Mouse (Mus musculus): ENCODE results near the gene Zbtb39. TPM values are rescaled to one million over a fixed set of nuclear protein-coding genes. Genes with fewer than 3 reads are reported as not detected.

The Zbtb39 gene
- total and polyA plus RNA-seq, 3 experiments, result 3.6 to 17.2 (median 4.0) TPM

- H3K4me3 ChIP-seq (ENCODE audit: low read depth, low read length), result peak overlapping the region; percentile 20; the same call in 1 of the 2 replicates
- H3K4me1 ChIP-seq (ENCODE audit: insufficient read depth, low read depth, low read length), result peaks cover 82% of the 10 kb centered on the region
- H3K36me3 ChIP-seq (replicated peaks), result no peaks in the 10 kb centered on the region
- peaks cover 5% of the 10 kb centered on the region for H3K9me3 ChIP-seq (replicated peaks)
- peaks cover 26% of the 10 kb centered on the region for H3K27me3 ChIP-seq (ENCODE audit: insufficient read depth, low read length)
- DNase-seq (ENCODE audit: low spot score) (no peak), ATAC-seq (ENCODE audit: extremely low read depth, insufficient number of reproducible peaks, low FRiP score, poor library complexity, severe bottlenecking) (no peak)
- TF ChIP-seq GATA2 (IDR thresholded peaks at IDR 0.05; ENCODE audit: borderline replicate concordance, low read depth, low read length) (no peak), CTCF (IDR thresholded peaks at IDR 0.05; ENCODE audit: low read depth, low read length) (no peak), TAL1 (conservative IDR thresholded peaks at IDR 0.05; ENCODE audit: low read depth, low read length) (no peak), POLR2AphosphoS5 (IDR thresholded peaks at IDR 0.05; ENCODE audit: insufficient replicate concordance, low read depth, low read length) (no peak), GATA1 (IDR thresholded peaks at IDR 0.05; ENCODE audit: borderline replicate concordance, low read length) (no peak)
Observed at GRCm38 (mm10) chr10:127730933-127731310, 8.4 kb upstream of the Zbtb39 start.

DNA sequence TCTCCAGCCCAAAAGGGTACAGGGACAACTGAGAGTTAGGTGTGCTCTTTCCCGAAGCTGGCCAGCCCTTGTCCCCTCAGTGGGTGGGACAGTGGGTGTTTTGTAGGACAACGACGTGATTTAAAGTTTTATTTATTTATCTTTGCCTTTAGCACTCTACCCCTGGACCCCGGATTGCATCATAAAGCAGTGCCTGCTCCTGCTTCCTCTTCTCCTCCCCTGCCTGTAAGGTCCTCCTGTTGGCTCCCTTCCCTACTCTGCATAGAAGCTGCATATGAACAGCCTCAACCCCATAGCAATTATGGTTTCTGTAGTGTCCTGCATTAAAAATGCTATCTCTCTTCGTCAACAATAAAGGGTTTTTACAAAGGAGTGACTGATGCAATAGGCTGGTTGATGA is 7.9 kb upstream of the Zbtb39 start:
- H3K4me3 ChIP-seq (ENCODE audit: low read depth, low read length), result peak overlapping the region; percentile 20; the same call in 1 of the 2 replicates
- DNase-seq (ENCODE audit: low spot score) (no peak), ATAC-seq (ENCODE audit: extremely low read depth, insufficient number of reproducible peaks, low FRiP score, poor library complexity, severe bottlenecking) (no peak)
- peaks cover 5% of the 10 kb centered on the region for H3K9me3 ChIP-seq (replicated peaks)
- H3K27me3 ChIP-seq (ENCODE audit: insufficient read depth, low read length), result peaks cover 23% of the 10 kb centered on the region
- peaks cover 87% of the 10 kb centered on the region for H3K4me1 ChIP-seq (ENCODE audit: insufficient read depth, low read depth, low read length)
- H3K36me3 ChIP-seq (replicated peaks), result no peaks in the 10 kb centered on the region
- TF ChIP-seq GATA2 (IDR thresholded peaks at IDR 0.05; ENCODE audit: borderline replicate concordance, low read depth, low read length), result no peak
- no peak for TF ChIP-seq CTCF (IDR thresholded peaks at IDR 0.05; ENCODE audit: low read depth, low read length)
- no peak for TF ChIP-seq POLR2AphosphoS5 (IDR thresholded peaks at IDR 0.05; ENCODE audit: insufficient replicate concordance, low read depth, low read length)
- TF ChIP-seq GATA1 (IDR thresholded peaks at IDR 0.05; ENCODE audit: borderline replicate concordance, low read length), result no peak
- TF ChIP-seq TAL1 (conservative IDR thresholded peaks at IDR 0.05; ENCODE audit: low read depth, low read length), result no peak

DNA sequence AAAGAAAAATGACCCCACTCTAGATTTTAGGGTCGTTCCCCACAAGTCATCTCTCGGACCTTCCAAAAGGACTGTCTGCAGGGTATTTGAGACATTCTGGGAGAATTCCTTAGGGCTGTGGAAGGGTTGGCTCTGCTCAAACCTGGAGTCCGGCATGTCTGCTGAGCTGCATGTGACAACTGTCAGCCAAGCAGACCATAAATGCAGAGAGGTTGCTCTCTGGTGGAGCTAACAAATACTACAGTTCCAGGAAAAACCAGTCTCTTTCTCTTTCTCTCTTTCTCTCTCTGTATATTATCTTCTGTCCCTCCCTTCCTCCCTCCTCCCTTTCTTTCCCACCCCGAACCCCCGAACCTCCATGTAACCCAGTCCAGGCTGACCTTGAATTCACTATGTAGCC is 4.9 kb upstream of the Zbtb39 start:
- Histone ChIP-seq H3K9me3 (replicated peaks) (peaks cover 5% of the 10 kb centered on the region), H3K4me1 (ENCODE audit: insufficient read depth, low read depth, low read length) (peaks cover 88% of the 10 kb centered on the region), H3K36me3 (replicated peaks) (no peaks in the 10 kb centered on the region), H3K27me3 (ENCODE audit: insufficient read depth, low read length) (no peaks in the 10 kb centered on the region), H3K4me3 (ENCODE audit: low read depth, low read length) (no peak overlapping the region; the same call in 1 of the 2 replicates)
- DNase-seq (ENCODE audit: low spot score) (no peak), ATAC-seq (ENCODE audit: extremely low read depth, insufficient number of reproducible peaks, low FRiP score, poor library complexity, severe bottlenecking) (no peak)
- TF ChIP-seq CTCF (IDR thresholded peaks at IDR 0.05; ENCODE audit: low read depth, low read length), result no peak
- no peak for TF ChIP-seq GATA1 (IDR thresholded peaks at IDR 0.05; ENCODE audit: borderline replicate concordance, low read length)
- no peak for TF ChIP-seq TAL1 (conservative IDR thresholded peaks at IDR 0.05; ENCODE audit: low read depth, low read length)
- TF ChIP-seq GATA2 (IDR thresholded peaks at IDR 0.05; ENCODE audit: borderline replicate concordance, low read depth, low read length), result no peak
- no peak for TF ChIP-seq POLR2AphosphoS5 (IDR thresholded peaks at IDR 0.05; ENCODE audit: insufficient replicate concordance, low read depth, low read length)

- Histone ChIP-seq H3K36me3 (replicated peaks) (peaks cover 3% of the 10 kb centered on the region), H3K27me3 (ENCODE audit: insufficient read depth, low read length) (no peaks in the 10 kb centered on the region), H3K4me1 (ENCODE audit: insufficient read depth, low read depth, low read length) (peaks cover 83% of the 10 kb centered on the region), H3K9me3 (replicated peaks) (peaks cover 5% of the 10 kb centered on the region), H3K4me3 (ENCODE audit: low read depth, low read length) (no peak overlapping the region)
- TF ChIP-seq GATA2 (IDR thresholded peaks at IDR 0.05; ENCODE audit: borderline replicate concordance, low read depth, low read length) (no peak), GATA1 (IDR thresholded peaks at IDR 0.05; ENCODE audit: borderline replicate concordance, low read length) (no peak), POLR2AphosphoS5 (IDR thresholded peaks at IDR 0.05; ENCODE audit: insufficient replicate concordance, low read depth, low read length) (no peak), TAL1 (conservative IDR thresholded peaks at IDR 0.05; ENCODE audit: low read depth, low read length) (no peak), CTCF (IDR thresholded peaks at IDR 0.05; ENCODE audit: low read depth, low read length) (no peak)
- no peak for DNase-seq (ENCODE audit: low spot score)
- ATAC-seq (ENCODE audit: extremely low read depth, insufficient number of reproducible peaks, low FRiP score, poor library complexity, severe bottlenecking), result no peak
Observed at GRCm38 (mm10) chr10:127736266-127736665, 3.1 kb upstream of the Zbtb39 start.

DNA sequence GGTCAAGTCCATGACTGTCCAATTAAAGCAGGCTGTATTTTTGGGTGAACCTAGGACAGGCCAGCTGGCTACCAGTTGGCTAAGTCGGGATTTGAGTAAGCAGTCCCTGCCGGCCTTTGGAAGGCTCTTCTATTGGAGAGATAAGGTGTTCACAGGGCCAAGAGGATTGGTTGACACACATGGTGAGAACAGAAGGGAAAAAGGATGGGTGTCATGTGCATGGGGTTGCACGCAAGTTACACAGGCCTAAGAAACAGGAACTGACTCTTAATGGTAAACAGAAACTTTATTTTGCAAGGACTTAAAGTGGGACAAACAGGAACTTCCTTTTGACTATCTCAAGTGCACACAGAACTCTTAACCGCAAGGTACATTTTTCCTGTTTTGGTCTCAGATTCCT is 2.4 kb upstream of the Zbtb39 start:
- peaks cover 10% of the 10 kb centered on the region for H3K36me3 ChIP-seq (replicated peaks)
- no peak for DNase-seq (ENCODE audit: low spot score)
- no peaks in the 10 kb centered on the region for H3K27me3 ChIP-seq (ENCODE audit: insufficient read depth, low read length)
- no peak for TF ChIP-seq TAL1 (conservative IDR thresholded peaks at IDR 0.05; ENCODE audit: low read depth, low read length)
- no peak for TF ChIP-seq GATA1 (IDR thresholded peaks at IDR 0.05; ENCODE audit: borderline replicate concordance, low read length)
- TF ChIP-seq GATA2 (IDR thresholded peaks at IDR 0.05; ENCODE audit: borderline replicate concordance, low read depth, low read length), result no peak
- TF ChIP-seq POLR2AphosphoS5 (IDR thresholded peaks at IDR 0.05; ENCODE audit: insufficient replicate concordance, low read depth, low read length), result no peak
- TF ChIP-seq CTCF (IDR thresholded peaks at IDR 0.05; ENCODE audit: low read depth, low read length), result no peak
- peaks cover 5% of the 10 kb centered on the region for H3K9me3 ChIP-seq (replicated peaks)
- peak; percentile 50 for ATAC-seq (ENCODE audit: extremely low read depth, insufficient number of reproducible peaks, low FRiP score, poor library complexity, severe bottlenecking)
- H3K4me3 ChIP-seq (ENCODE audit: low read depth, low read length), result peak overlapping the region; percentile 25; the same call in 1 of the 2 replicates
- peaks cover 84% of the 10 kb centered on the region for H3K4me1 ChIP-seq (ENCODE audit: insufficient read depth, low read depth, low read length)

DNA sequence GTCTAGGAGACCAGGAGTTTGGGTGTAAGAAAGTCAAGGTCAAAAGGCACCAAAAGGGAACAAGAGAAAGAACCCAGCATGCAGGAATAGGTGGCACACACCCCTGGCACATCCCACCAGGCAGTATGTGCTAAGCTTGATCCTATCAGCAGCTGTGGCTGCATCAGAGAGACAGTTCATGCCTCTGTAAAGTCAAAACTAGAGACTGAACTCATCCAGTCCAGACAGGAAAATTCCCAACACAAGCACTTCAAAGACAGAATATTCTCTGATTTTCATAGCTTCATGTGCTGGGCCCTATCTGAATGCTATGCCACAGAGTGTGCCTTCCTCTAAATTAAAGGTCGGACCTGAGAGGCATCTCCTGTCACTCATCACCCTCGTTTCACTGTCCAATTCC is 1.8 kb upstream of the Zbtb39 start:
- peaks cover 85% of the 10 kb centered on the region for H3K4me1 ChIP-seq (ENCODE audit: insufficient read depth, low read depth, low read length)
- H3K27me3 ChIP-seq (ENCODE audit: insufficient read depth, low read length), result no peaks in the 10 kb centered on the region
- peak overlapping the region; percentile 25; the same call in 1 of the 2 replicates for H3K4me3 ChIP-seq (ENCODE audit: low read depth, low read length)
- H3K36me3 ChIP-seq (replicated peaks), result peaks cover 16% of the 10 kb centered on the region
- ATAC-seq (ENCODE audit: extremely low read depth, insufficient number of reproducible peaks, low FRiP score, poor library complexity, severe bottlenecking) (no peak), DNase-seq (ENCODE audit: low spot score) (no peak)
- peaks cover 8% of the 10 kb centered on the region for H3K9me3 ChIP-seq (replicated peaks)
- TF ChIP-seq TAL1 (conservative IDR thresholded peaks at IDR 0.05; ENCODE audit: low read depth, low read length) (no peak), GATA1 (IDR thresholded peaks at IDR 0.05; ENCODE audit: borderline replicate concordance, low read length) (no peak), POLR2AphosphoS5 (IDR thresholded peaks at IDR 0.05; ENCODE audit: insufficient replicate concordance, low read depth, low read length) (no peak), CTCF (IDR thresholded peaks at IDR 0.05; ENCODE audit: low read depth, low read length) (no peak)

Data from G1E (cell line).